Mouse (Mus musculus): Measurements from ENCODE around the gene 1700018B08Rik. TPM values are rescaled to one million over a fixed set of nuclear protein-coding genes. Genes with fewer than 3 reads are reported as not detected.

The 1700018B08Rik gene
- polyA plus RNA-seq, 1 experiment from 2014 or later = not detected

GRCm38 (mm10) chr8:121560432-121561100, 16.4 kb upstream of the 1700018B08Rik start:
- 89% methylated on average over 7 of the region's 7 CpGs for WGBS
- no peak overlapping the region for H3K4me2 ChIP-seq
- no peaks in the 10 kb centered on the region for H3K9me3 ChIP-seq
- no peak overlapping the region for H3K9ac ChIP-seq
- H3K36me3 ChIP-seq = peaks cover 43% of the 10 kb centered on the region
- no peak for ATAC-seq (ENCODE audit: insufficient number of reproducible peaks, low FRiP score, low TSS enrichment, low read depth)
- H3K4me3 ChIP-seq = no peak overlapping the region
- no peak overlapping the region for H3K27ac ChIP-seq
- no peaks in the 10 kb centered on the region for H3K4me1 ChIP-seq
- no peaks in the 10 kb centered on the region for H3K27me3 ChIP-seq

GRCm38 (mm10) chr8:121559801-121560200, 15.7 kb upstream of the 1700018B08Rik start:
- 94% methylated on average over 12 of the region's 12 CpGs for WGBS
- ATAC-seq (ENCODE audit: insufficient number of reproducible peaks, low FRiP score, low TSS enrichment, low read depth) = no peak

GRCm38 (mm10) chr8:121558538-121558937, 14.4 kb upstream of the 1700018B08Rik start:
- Histone ChIP-seq H3K9me3 (no peaks in the 10 kb centered on the region), H3K27ac (no peak overlapping the region), H3K9ac (no peak overlapping the region), H3K36me3 (peaks cover 57% of the 10 kb centered on the region), H3K4me2 (no peak overlapping the region), H3K27me3 (no peaks in the 10 kb centered on the region), H3K4me1 (no peaks in the 10 kb centered on the region), H3K4me3 (no peak overlapping the region)
- no peak for ATAC-seq (ENCODE audit: insufficient number of reproducible peaks, low FRiP score, low TSS enrichment, low read depth)
- WGBS = 84% methylated on average over 16 of the region's 16 CpGs

More at GRCm38 (mm10) chr8:121559801-121560200, 15.7 kb upstream of the 1700018B08Rik start:
- no peak overlapping the region for H3K4me3 ChIP-seq
- H3K27ac ChIP-seq = no peak overlapping the region
- H3K9me3 ChIP-seq = no peaks in the 10 kb centered on the region
- H3K27me3 ChIP-seq = no peaks in the 10 kb centered on the region
- no peak overlapping the region for H3K4me2 ChIP-seq
- H3K4me1 ChIP-seq = no peaks in the 10 kb centered on the region
- H3K9ac ChIP-seq = no peak overlapping the region
- peaks cover 48% of the 10 kb centered on the region for H3K36me3 ChIP-seq

DNA sequence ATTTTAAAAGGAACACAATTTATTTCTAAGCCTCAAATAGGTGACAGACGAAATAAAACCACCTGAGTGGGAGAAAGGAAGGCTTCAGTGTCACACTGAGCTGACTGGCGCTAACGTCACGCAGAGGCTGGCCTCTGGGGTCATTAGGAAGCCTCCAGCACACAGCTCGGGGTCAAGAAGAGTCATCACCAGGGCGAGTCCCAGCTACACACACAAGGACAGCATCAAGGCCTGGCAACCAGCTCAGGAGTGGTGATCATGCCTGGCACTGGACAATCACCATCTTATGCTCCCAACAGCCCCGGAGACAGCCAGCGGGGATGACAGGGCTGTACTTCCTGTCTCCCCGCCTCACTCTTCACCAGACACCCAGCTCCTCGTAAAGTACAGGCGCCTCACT, 13.6 kb upstream of the 1700018B08Rik start:
- Histone ChIP-seq H3K9ac (no peak overlapping the region), H3K9me3 (no peaks in the 10 kb centered on the region), H3K27me3 (no peaks in the 10 kb centered on the region), H3K36me3 (peaks cover 61% of the 10 kb centered on the region), H3K4me2 (no peak overlapping the region), H3K27ac (no peak overlapping the region), H3K4me1 (no peaks in the 10 kb centered on the region), H3K4me3 (no peak overlapping the region)
- WGBS = 83% methylated on average over 11 of the region's 11 CpGs
- ATAC-seq (ENCODE audit: insufficient number of reproducible peaks, low FRiP score, low TSS enrichment, low read depth) = no peak

DNA sequence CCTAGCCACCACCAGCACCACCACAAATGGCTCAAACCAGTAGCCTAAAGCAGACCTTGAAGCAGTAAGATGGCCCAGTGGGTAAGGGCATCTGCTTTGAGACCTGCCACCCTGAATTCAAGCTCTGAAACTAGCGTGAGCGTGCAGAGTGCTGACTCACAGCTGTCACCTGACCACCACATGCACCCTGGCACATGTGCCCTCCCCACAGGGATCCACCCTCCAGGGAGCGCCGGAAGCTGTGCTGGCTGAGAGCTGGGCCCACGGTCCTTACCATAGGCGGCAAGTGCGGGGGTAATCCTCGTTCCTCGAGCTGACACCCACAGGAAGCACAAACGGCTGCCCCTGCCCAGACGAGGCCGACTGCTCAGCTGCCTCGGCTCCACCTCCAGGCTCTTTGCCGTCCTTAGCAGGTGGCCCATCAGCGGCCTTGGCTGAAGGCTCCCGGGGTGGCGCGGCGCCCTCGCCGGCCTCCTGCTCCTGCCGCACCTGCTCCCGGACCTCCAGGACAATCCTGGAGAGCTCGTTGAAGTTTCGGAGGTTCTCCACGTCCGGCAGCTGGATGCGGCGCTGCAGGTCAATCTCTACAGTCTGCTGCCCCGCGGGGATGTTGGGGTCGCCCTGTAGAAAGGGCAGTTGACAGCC, 9.8 kb upstream of the 1700018B08Rik start:
- Histone ChIP-seq H3K27me3 (no peaks in the 10 kb centered on the region), H3K9ac (no peak overlapping the region), H3K9me3 (no peaks in the 10 kb centered on the region), H3K4me3 (no peak overlapping the region), H3K4me1 (no peaks in the 10 kb centered on the region), H3K36me3 (peaks cover 81% of the 10 kb centered on the region), H3K27ac (no peak overlapping the region), H3K4me2 (no peak overlapping the region)
- WGBS = 91% methylated on average over 32 of the region's 32 CpGs
- no peak for ATAC-seq (ENCODE audit: insufficient number of reproducible peaks, low FRiP score, low TSS enrichment, low read depth)

- Histone ChIP-seq H3K4me3 (no peak overlapping the region), H3K36me3 (peaks cover 70% of the 10 kb centered on the region), H3K9me3 (no peaks in the 10 kb centered on the region), H3K27ac (no peak overlapping the region), H3K4me2 (no peak overlapping the region), H3K9ac (no peak overlapping the region), H3K4me1 (no peaks in the 10 kb centered on the region), H3K27me3 (no peaks in the 10 kb centered on the region)
- ATAC-seq (ENCODE audit: insufficient number of reproducible peaks, low FRiP score, low TSS enrichment, low read depth) = no peak
- 90% methylated on average over 7 of the region's 9 CpGs for WGBS
These were observed 8.4 kb upstream of the 1700018B08Rik start for GRCm38 (mm10) chr8:121552506-121552905.

DNA sequence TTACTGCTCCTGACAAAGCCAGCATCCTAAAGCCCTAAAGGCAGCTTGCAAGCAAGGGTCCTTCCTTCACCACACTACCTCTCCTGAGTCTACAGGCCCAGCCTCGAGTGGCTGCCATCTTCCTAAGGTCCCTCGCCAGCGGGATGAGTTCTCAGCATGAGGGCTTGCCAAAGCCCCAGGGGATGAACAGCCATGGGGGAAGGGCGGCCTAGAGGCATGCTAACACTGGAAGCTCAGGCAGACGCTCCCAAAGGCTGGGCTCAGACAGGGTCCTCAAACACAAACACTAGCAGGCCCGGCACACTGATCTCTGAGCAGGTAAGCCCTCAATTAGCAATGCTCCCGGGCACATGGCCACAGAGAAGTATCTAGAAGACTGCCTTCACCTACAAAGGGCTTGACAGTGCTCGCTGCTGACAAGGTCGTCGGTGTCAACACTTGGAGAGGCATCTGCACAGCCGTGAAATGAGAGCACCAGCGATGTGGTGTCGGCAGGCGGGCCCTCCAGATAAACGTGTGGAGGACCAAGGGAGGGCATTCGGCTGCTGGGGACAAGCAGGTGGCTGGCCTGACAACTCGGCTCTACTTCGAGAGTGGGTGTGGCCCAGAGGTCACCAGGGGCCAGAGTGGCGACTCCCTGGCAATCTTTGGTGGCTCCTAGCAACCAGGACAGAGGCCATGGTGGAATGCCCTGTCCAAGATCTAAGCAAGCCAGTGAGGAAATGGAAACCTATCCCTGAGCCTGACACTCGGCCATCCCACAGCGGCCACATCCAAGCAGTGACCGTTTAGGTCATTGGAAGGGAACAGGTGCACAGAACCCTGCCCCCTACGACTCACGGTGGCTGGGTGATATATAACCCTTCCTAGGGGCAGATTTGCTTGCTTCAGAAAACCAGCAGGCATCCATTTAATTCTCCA, 7.2 kb upstream of the 1700018B08Rik start:
- H3K4me1 ChIP-seq = peaks cover 3% of the 10 kb centered on the region; the same call in 1 of the 2 replicates
- no peaks in the 10 kb centered on the region for H3K9me3 ChIP-seq
- H3K27me3 ChIP-seq = no peaks in the 10 kb centered on the region
- no peak overlapping the region for H3K9ac ChIP-seq
- H3K36me3 ChIP-seq = peaks cover 70% of the 10 kb centered on the region
- no peak overlapping the region for H3K4me2 ChIP-seq
- H3K4me3 ChIP-seq = no peak overlapping the region
- no peak for ATAC-seq (ENCODE audit: insufficient number of reproducible peaks, low FRiP score, low TSS enrichment, low read depth)
- WGBS = 78% methylated on average over 24 of the region's 24 CpGs
- no peak overlapping the region for H3K27ac ChIP-seq

GRCm38 (mm10) chr8:121550056-121550455, 5.9 kb upstream of the 1700018B08Rik start:
- H3K9ac ChIP-seq = no peak overlapping the region
- no peak overlapping the region for H3K4me3 ChIP-seq
- H3K27ac ChIP-seq = no peak overlapping the region
- H3K27me3 ChIP-seq = no peaks in the 10 kb centered on the region; the same call in 1 of the 2 replicates
- ATAC-seq (ENCODE audit: insufficient number of reproducible peaks, low FRiP score, low TSS enrichment, low read depth) = no peak
- peaks cover 3% of the 10 kb centered on the region; the same call in 1 of the 2 replicates for H3K4me1 ChIP-seq
- peaks cover 60% of the 10 kb centered on the region for H3K36me3 ChIP-seq
- H3K9me3 ChIP-seq = no peaks in the 10 kb centered on the region
- WGBS = 92% methylated on average over 6 of the region's 6 CpGs
- no peak overlapping the region for H3K4me2 ChIP-seq

- Histone ChIP-seq H3K9me3 (no peaks in the 10 kb centered on the region), H3K9ac (no peak overlapping the region), H3K27me3 (no peaks in the 10 kb centered on the region; the same call in 1 of the 2 replicates), H3K4me2 (no peak overlapping the region), H3K27ac (no peak overlapping the region), H3K36me3 (peaks cover 32% of the 10 kb centered on the region), H3K4me1 (peaks cover 3% of the 10 kb centered on the region), H3K4me3 (no peak overlapping the region)
- 4% methylated on average over 7 of the region's 7 CpGs for WGBS
- no peak for ATAC-seq (ENCODE audit: insufficient number of reproducible peaks, low FRiP score, low TSS enrichment, low read depth)
These were observed 3.0 kb upstream of the 1700018B08Rik start for GRCm38 (mm10) chr8:121547132-121547531.

DNA sequence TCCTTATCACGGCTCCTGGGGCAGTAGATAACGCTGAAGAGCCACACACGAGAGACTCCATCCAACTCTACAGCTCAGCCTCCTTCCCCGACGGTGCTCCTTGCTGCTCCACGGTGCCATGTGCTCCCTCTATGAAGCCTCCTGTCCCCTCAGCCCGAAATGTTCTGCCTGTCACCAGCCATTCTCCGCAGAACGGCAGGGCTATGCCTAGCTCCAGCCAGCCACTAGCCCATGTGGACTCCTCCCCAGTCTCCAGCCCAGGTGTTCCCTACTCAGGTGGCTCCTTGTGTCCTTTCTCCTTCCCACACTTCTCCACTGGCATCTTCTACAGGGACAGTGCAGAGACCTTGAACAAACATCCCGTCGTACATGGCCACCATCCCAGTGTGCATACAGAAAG, 816 bp upstream of the 1700018B08Rik start:
- no peak for ATAC-seq (ENCODE audit: insufficient number of reproducible peaks, low FRiP score, low TSS enrichment, low read depth)
- peaks cover 3% of the 10 kb centered on the region for H3K4me1 ChIP-seq
- H3K36me3 ChIP-seq = peaks cover 13% of the 10 kb centered on the region
- WGBS = 75% methylated on average over 11 of the region's 11 CpGs
- peaks cover 8% of the 10 kb centered on the region for H3K27me3 ChIP-seq
- no peak overlapping the region for H3K9ac ChIP-seq
- no peak overlapping the region for H3K27ac ChIP-seq
- no peaks in the 10 kb centered on the region for H3K9me3 ChIP-seq
- H3K4me3 ChIP-seq = no peak overlapping the region
- no peak overlapping the region for H3K4me2 ChIP-seq

DNA sequence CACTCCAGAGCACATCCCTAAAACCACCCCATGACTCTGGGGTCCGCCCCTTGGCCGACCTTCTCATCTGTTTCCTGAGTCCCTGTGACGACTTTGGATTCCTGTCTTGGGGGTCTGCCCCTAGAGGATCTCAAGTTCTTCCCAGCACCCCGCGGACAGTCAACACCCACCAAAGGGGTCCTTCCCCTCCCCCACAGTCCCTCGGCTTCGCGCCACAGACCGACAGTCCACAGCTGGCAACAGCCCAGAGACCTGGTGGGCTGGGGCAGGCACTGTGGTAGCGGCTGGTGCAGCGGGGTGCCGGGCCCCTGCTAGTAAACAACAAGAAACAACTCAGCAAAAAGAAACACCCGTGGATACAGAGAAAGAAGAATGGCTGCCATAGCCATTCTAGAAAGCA, 1.2 kb downstream of the 1700018B08Rik start:
- no peaks in the 10 kb centered on the region for H3K9me3 ChIP-seq
- H3K27ac ChIP-seq = no peak overlapping the region
- H3K36me3 ChIP-seq = no peaks in the 10 kb centered on the region
- H3K4me1 ChIP-seq = peaks cover 3% of the 10 kb centered on the region
- no peak overlapping the region for H3K4me2 ChIP-seq
- H3K4me3 ChIP-seq = no peak overlapping the region
- ATAC-seq (ENCODE audit: insufficient number of reproducible peaks, low FRiP score, low TSS enrichment, low read depth) = no peak
- H3K27me3 ChIP-seq = peaks cover 17% of the 10 kb centered on the region
- WGBS = 66% methylated on average over 13 of the region's 13 CpGs
- no peak overlapping the region for H3K9ac ChIP-seq

DNA sequence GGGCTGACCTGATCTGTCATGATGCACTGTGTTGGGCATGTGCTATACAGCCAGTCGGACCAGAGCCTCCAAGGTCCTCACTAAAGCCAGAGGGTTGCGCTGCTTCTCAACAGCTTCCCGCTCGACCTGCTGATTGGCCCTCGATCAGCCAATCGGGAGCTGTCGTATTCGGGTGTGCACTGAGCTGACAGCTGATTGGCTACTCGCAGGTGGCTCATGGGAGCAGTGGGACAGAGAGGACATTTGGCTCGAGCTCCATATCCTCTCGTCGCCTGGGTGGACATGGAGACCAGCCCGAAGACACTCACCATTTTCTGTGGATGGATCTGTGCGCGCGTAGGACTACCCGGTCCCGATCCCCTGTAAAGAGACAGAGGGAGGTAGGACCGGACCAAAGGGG, 2.3 kb downstream of the 1700018B08Rik start:
- H3K4me2 ChIP-seq = no peak overlapping the region
- no peak overlapping the region for H3K4me3 ChIP-seq
- H3K27ac ChIP-seq = no peak overlapping the region
- H3K9me3 ChIP-seq = no peaks in the 10 kb centered on the region
- no peak for ATAC-seq (ENCODE audit: insufficient number of reproducible peaks, low FRiP score, low TSS enrichment, low read depth)
- no peaks in the 10 kb centered on the region; the same call in 1 of the 2 replicates for H3K4me1 ChIP-seq
- peaks cover 17% of the 10 kb centered on the region for H3K27me3 ChIP-seq
- WGBS = 75% methylated on average over 19 of the region's 19 CpGs
- no peak overlapping the region for H3K9ac ChIP-seq
- no peaks in the 10 kb centered on the region for H3K36me3 ChIP-seq
